Mouse (Mus musculus) spleen, adult 2 months (tissue): ENCODE measurements at regions not wholly inside any gene's neighbourhood (a gene's known extent, or its start where the extent isn't known, plus 50 kb on each side); places are given as distances from the start of the nearest gene placed in this dataset.

Experiments used
- DNase-seq, 2 experiments: peaks; one replicate each; pipeline versions ENCODE4 v3.0.0 to v3.0.0-alpha.2; 2012 to 2021; ENCODE audit warnings: low spot score in 2 of 2, low read depth in 1 of 2
- H3K27ac ChIP-seq: fragments of 200-500 bp; 2 replicates; pipeline ENCODE4 v1.5.1; 2012; ENCODE audit warnings: low read length, inconsistent platforms; ENCODE audit not compliant: insufficient read depth
- H3K27me3 ChIP-seq: fragments of 200-500 bp; 2 replicates; pipeline ENCODE4 v1.6.1; 2012; ENCODE audit warnings: mild to moderate bottlenecking, moderate library complexity, low read length, inconsistent platforms; ENCODE audit not compliant: control insufficient read depth, insufficient read depth
- H3K36me3 ChIP-seq: fragments of 200-500 bp; 2 replicates; pipeline ENCODE4 v1.6.1; 2012; ENCODE audit warnings: mild to moderate bottlenecking, low read length, inconsistent platforms; ENCODE audit not compliant: control insufficient read depth, insufficient read depth
- H3K4me1 ChIP-seq: fragments of 200-500 bp; 2 replicates; pipeline ENCODE4 v1.6.1; 2011; ENCODE audit warnings: inconsistent platforms; ENCODE audit not compliant: control insufficient read depth, insufficient read depth, insufficient read length
- H3K4me3 ChIP-seq: fragments of 200-500 bp; 2 replicates; pipeline ENCODE4 v1.5.1; 2011; ENCODE audit warnings: mild to moderate bottlenecking, inconsistent platforms; ENCODE audit not compliant: insufficient read depth, insufficient read length; ENCODE audit errors: extremely low read depth
- CTCF ChIP-seq: fragments of 200-500 bp; IDR thresholded peaks from 2 replicates; pipeline ENCODE4 v1.5.1; 2011; ENCODE audit warnings: mild to moderate bottlenecking, inconsistent platforms; ENCODE audit not compliant: insufficient read depth, insufficient read length, insufficient replicate concordance; ENCODE audit errors: extremely low read depth
- POLR2A ChIP-seq: fragments of 200-500 bp; IDR thresholded peaks from 2 replicates; pipeline ENCODE4 v1.6.1; 2011; ENCODE audit warnings: low read depth, low read length, inconsistent platforms
- WGBS: fragments of 180-500 bp; shearing (Covaris S2); methylation state at CpG from one replicate; pipeline ENCODE4 v1.1.7; 2018; 5-methylcytosine and 5-hydroxymethylcytosine counted together

GRCm38 (mm10) chr1:154010681-154011080 lies 110.7 kb upstream of the Teddm2 start:
- Histone ChIP-seq H3K4me3 (no peak overlapping the region), H3K27me3 (no peaks in the 10 kb centered on the region), H3K4me1 (no peaks in the 10 kb centered on the region), H3K36me3 (no peaks in the 10 kb centered on the region), H3K27ac (no peak overlapping the region)
- WGBS: 51% methylated on average over 4 of the region's 4 CpGs
- TF ChIP-seq POLR2A (no peak), CTCF (no peak)
- DNase-seq: no peak

DNA sequence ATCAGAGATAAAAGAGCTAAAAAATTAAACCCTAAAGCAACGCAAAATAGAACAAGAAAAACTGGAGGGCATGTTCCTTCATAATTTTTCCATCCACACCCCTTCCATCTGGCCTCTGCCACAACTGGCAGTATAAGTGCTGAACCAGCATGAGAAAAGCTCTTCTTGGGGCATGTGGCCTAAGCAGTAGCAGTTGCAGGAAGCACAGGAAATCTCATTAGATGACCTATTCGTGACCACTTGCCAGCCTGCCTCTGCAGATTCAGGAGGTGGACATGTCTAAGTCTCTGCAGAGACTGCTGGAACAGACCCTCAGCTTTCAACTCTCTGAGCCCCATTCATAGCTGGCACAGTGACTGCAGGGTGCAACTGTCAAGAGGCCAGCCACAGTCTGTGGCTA lies 116.5 kb upstream of the Teddm2 start:
- Histone ChIP-seq H3K4me1 (no peaks in the 10 kb centered on the region), H3K36me3 (no peaks in the 10 kb centered on the region), H3K27ac (no peak overlapping the region), H3K27me3 (no peaks in the 10 kb centered on the region), H3K4me3 (no peak overlapping the region)
- DNase-seq: no peak
- 67% methylated on average over 2 of the region's 2 CpGs for WGBS
- TF ChIP-seq POLR2A (no peak), CTCF (no peak)

DNA sequence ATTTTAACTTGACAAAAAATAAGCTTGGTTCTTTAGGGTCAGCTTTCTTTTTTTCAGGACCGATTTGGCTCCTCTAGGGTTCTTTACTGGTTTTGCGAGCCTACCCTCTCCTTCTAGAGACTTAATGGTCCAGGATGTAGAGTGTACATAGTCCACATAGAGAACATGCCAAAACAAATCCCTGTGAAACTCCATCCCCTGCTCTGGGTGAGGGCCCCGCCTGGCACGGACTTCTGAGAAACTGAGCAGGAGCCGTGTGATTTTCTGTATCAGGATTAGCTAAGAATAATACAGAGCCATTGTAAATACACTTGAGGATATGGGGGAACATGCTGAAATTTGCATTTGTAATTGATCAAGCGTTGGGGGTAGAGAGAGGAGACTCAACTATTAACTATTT lies 118.2 kb upstream of the Teddm2 start:
- Histone ChIP-seq H3K4me1 (no peaks in the 10 kb centered on the region), H3K36me3 (no peaks in the 10 kb centered on the region), H3K27me3 (no peaks in the 10 kb centered on the region), H3K4me3 (no peak overlapping the region), H3K27ac (no peak overlapping the region)
- TF ChIP-seq POLR2A: no peak
- TF ChIP-seq CTCF: no peak
- WGBS: 91% methylated on average over 6 of the region's 6 CpGs
- no peak for DNase-seq

DNA sequence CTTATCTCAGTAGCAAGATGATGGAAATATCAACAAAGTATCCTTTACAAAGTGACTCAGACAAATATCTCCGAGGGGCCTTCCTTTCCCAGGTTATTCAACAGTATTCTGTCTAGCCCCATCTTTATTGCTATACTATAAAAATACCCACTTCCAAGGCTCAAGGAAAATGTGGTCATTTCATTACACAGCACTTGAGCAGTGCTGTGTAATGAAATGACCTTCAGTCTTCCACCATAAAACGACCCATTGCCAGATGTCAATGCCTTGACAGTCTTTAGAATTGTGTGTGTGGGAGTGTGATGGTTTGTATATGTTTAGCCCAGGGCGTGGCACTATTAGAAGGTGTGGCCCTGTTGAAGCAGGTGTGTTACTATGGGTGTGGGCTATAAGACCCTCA lies 124.3 kb upstream of the Teddm2 start:
- TF ChIP-seq CTCF (no peak), POLR2A (no peak)
- no peak overlapping the region for H3K4me3 ChIP-seq
- H3K27ac ChIP-seq: no peak overlapping the region
- 80% methylated on average over 3 of the region's 3 CpGs for WGBS
- H3K4me1 ChIP-seq: no peaks in the 10 kb centered on the region
- no peaks in the 10 kb centered on the region for H3K36me3 ChIP-seq
- H3K27me3 ChIP-seq: no peaks in the 10 kb centered on the region
- no peak for DNase-seq

DNA sequence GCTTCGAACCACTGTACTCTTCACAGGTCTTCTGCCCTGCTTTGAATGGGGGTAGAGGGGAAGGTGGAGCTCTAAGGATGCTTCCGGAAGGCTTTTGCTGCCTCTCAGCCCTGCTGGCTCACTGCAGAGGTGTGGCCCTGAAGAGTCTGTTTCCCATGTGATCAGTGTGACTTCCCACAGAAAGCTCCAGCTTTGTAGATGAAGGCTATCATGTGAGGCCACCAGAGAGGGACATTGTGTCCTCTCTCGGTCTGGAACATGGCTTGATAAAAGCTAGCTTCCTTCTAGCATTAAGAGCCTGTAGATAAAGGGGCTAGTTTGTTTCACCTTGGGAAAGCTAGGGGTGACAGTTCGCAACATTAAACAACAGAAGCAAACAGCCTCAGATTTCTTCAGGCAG lies 127.3 kb upstream of the Teddm2 start:
- no peak overlapping the region for H3K27ac ChIP-seq
- H3K4me1 ChIP-seq: no peaks in the 10 kb centered on the region
- no peak overlapping the region for H3K4me3 ChIP-seq
- H3K36me3 ChIP-seq: no peaks in the 10 kb centered on the region
- TF ChIP-seq POLR2A (no peak), CTCF (no peak)
- WGBS: 83% methylated on average over 4 of the region's 4 CpGs
- no peaks in the 10 kb centered on the region for H3K27me3 ChIP-seq
- no peak for DNase-seq

GRCm38 (mm10) chr1:154029826-154030225 lies 129.8 kb upstream of the Teddm2 start:
- DNase-seq: no peak
- no peaks in the 10 kb centered on the region for H3K36me3 ChIP-seq
- H3K4me1 ChIP-seq: peaks cover 2% of the 10 kb centered on the region; the same call in 1 of the 2 replicates
- TF ChIP-seq POLR2A: no peak
- no peak for TF ChIP-seq CTCF
- 11% methylated on average over 3 of the region's 3 CpGs for WGBS
- no peaks in the 10 kb centered on the region; the same call in 1 of the 2 replicates for H3K27me3 ChIP-seq
- no peak overlapping the region for H3K27ac ChIP-seq
- H3K4me3 ChIP-seq: no peak overlapping the region

DNA sequence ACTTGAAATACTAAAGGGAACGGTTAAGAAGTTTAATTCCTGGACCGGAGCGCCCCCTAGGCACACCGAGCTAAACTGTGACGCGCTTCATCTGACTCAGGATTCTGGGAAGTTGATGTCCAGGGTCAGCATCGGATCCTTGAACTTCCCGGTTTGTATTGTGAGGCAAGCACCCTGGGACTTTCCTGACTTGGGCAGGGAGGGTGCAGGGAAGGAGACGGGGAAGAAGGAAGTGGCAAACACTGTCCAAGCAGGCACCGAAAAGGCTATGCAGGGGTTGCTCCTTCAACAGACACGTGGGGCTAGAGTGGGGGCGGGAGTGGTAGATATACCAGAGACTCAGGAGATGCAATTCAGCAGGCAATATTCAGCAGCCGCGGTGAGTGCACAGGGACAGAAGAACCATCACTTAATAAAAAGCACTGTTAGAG lies 132.7 kb upstream of the Teddm2 start:
- peak overlapping the region; percentile 43; the same call in 1 of the 2 replicates for H3K27ac ChIP-seq
- no peak overlapping the region for H3K4me3 ChIP-seq

More for the DNA sequence above, 132.7 kb upstream of the Teddm2 start:
- Histone ChIP-seq H3K27me3 (no peaks in the 10 kb centered on the region; the same call in 1 of the 2 replicates), H3K4me1 (peaks cover 2% of the 10 kb centered on the region; the same call in 1 of the 2 replicates), H3K36me3 (no peaks in the 10 kb centered on the region)
- TF ChIP-seq POLR2A (no peak), CTCF (peak; percentile 16; the same call in 1 of the 2 replicates)
- DNase-seq: peak in 1 of 2 experiments; percentile 37
- 7% methylated on average over 14 of the region's 14 CpGs for WGBS
